Mouse (Mus musculus) liver, adult 2 months (tissue): ENCODE measurements around the gene Acot6.

ENCODE experiments used
- CTCF ChIP-seq: fragments of 200-500 bp; IDR thresholded peaks from 2 replicates; pipeline ENCODE4 v1.5.1; 2011; ENCODE audit warnings: low read depth, low read length, control low read depth
- POLR2A ChIP-seq: fragments of 200-500 bp; IDR thresholded peaks from 2 replicates; pipeline ENCODE4 v1.6.1; 2011; ENCODE audit warnings: low read length, control low read depth; ENCODE audit not compliant: insufficient read depth; ENCODE audit errors: extremely low read depth

DNA sequence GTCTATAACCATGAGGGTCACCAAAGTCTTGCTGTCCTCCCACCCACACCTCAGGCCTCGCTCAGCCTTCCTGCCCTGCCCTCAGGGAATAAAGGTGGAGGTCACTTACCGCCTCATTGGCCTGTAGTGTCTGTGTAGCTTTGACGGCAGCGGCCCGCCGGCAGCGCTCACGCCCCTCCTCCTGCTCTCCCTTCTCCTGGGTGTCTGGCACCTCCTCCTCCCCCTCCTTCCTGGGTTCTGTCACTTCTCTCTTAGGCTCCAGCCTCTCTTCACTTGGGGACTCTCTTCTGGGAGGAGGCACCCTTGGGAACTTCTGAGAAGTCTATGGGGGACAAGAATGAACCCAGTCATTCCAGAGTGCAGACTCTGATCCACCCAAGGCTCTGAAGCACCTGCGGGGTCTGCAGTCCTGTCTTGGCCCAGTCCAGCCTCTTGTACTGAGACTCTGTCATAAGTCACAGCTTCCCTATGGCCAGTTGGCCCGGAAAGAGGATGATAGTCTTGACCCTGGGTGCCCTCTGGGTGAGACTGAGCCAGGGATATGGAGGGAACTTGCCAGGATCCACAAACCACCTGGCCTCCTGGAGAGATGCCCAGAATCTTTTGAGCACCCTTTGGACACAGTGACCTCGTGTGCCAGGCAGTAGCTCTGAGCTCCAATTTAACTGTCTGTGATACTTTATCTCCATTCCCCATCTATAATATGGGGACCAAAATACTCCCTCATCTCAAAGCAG lies 54.5 kb downstream of the Acot6 start:
- TF ChIP-seq POLR2A = no peak
- TF ChIP-seq CTCF = no peak
